Mouse (Mus musculus) megakaryocyte, embryonic 14.5 days (primary cell): ENCODE measurements around the gene Galnt10.

Experiments
- FLI1 ChIP-seq: IDR thresholded peaks from 2 replicates; pipeline ENCODE4 v1.6.1; 2012; ENCODE audit warnings: low read length, inconsistent platforms, mixed read lengths
- GATA1 ChIP-seq: IDR thresholded peaks from 3 replicates; pipeline ENCODE4 v1.6.1; 2012; ENCODE audit warnings: mixed read lengths, low read length, inconsistent platforms, borderline replicate concordance

DNA sequence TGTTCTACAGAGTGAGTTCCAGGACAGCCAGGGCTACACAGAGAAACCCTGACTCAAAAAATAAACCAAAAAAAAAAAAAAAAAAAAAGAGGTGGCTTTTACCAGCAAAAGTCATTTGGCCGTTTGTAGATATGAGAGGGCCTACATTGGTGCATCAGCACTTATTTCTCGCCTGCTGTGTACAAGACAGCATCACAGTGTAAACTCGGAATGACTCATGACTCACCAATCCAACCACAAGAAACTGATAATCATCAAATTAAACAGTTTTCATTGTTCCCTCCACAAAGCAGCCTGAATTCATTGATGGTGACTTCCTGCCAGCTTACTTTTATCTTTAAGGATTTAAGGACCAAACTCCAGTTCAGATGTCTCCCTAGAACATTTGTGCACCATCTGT lies 159.8 kb downstream of the Galnt10 start:
- TF ChIP-seq GATA1, result no peak
- TF ChIP-seq FLI1, result no peak
